Mouse (Mus musculus) embryonic facial prominence, embryonic 12.5 days (tissue): ENCODE results near the gene Ciao2a. TPM values are rescaled to one million over a fixed set of nuclear protein-coding genes. Genes with fewer than 3 reads are reported as not detected.

Experiments used
- ATAC-seq: fragments of 200-750 bp; cut with Nextera tagmentation; 2 replicates; pipeline ENCODE4 v1.8.0; 2017; ENCODE audit not compliant: insufficient number of reproducible peaks, insufficient read depth, low FRiP score, low TSS enrichment
- H3K27ac ChIP-seq: fragments of 300-500 bp; sonication (generic); 2 replicates; pipeline ENCODE4 v1.5.1; 2016; ENCODE audit warnings: mild to moderate bottlenecking
- H3K27me3 ChIP-seq: fragments of 300-500 bp; sonication (generic); 2 replicates; pipeline ENCODE4 v1.6.1; 2016; ENCODE audit warnings: mild to moderate bottlenecking, moderate library complexity
- H3K36me3 ChIP-seq: fragments of 300-500 bp; sonication (generic); 2 replicates; pipeline ENCODE4 v1.6.1; 2016; ENCODE audit warnings: mild to moderate bottlenecking
- H3K4me1 ChIP-seq: fragments of 300-500 bp; sonication (generic); 2 replicates; pipeline ENCODE4 v1.6.1; 2016
- H3K4me2 ChIP-seq: fragments of 300-500 bp; sonication (generic); replicated peaks from 2 replicates; pipeline ENCODE4 v1.6.1; 2016; ENCODE audit warnings: mild to moderate bottlenecking, moderate library complexity
- H3K4me3 ChIP-seq: fragments of 300-500 bp; sonication (generic); 2 replicates; pipeline ENCODE4 v1.5.1; 2016; ENCODE audit warnings: mild to moderate bottlenecking
- H3K9ac ChIP-seq: fragments of 300-500 bp; sonication (generic); 2 replicates; pipeline ENCODE4 v1.6.1; 2016; ENCODE audit warnings: mild to moderate bottlenecking, moderate library complexity
- H3K9me3 ChIP-seq: fragments of 300-500 bp; sonication (generic); 2 replicates; pipeline ENCODE4 v1.6.1; 2016; ENCODE audit warnings: mild to moderate bottlenecking, moderate library complexity
- WGBS: fragments of 180-500 bp; shearing (Covaris S2); methylation state at CpG from one replicate; pipeline ENCODE4 v1.1.7; 2016; 5-methylcytosine and 5-hydroxymethylcytosine counted together
- polyA plus RNA-seq: library from polyadenylated mRNA; unstranded; fragments of >200 nt; fragmentation: Nextera tagmentation; extraction: Ambion mirVana; gene quantifications from 2 replicates; pipeline ENCODE4 v1.2.1, GENCODE M21; 2016

Ciao2a gene
- polyA plus RNA-seq, 1 experiment from 2014 or later: 174 TPM

DNA sequence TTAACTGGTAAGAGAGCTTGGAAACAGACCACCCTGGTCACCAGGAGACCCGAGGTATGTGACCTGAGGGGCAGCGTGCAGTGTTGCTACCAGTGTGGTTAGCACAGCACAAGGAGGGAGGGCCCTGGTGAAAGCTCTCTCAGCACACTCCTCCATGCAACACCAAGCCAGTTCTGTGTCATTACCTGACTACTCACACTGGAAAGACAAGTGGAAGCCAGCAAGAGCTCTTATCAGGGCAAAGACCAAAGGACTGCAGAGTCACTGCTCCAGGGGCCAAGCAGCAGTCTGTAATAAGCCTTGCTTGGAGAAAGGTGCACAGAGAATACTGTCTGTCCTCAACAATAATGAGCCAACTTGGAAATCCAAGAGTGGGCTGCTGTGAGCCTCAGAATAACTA is 33.7 kb upstream of the Ciao2a start:
- H3K27me3 ChIP-seq: no peaks in the 10 kb centered on the region
- ATAC-seq: no peak
- H3K4me1 ChIP-seq: peaks cover 11% of the 10 kb centered on the region; the same call in 1 of the 2 replicates
- peak overlapping the region; percentile 54; the same call in 1 of the 2 replicates for H3K27ac ChIP-seq
- H3K36me3 ChIP-seq: peaks cover 89% of the 10 kb centered on the region
- H3K4me2 ChIP-seq: no peak overlapping the region
- WGBS: 50% methylated on average over 2 of the region's 2 CpGs
- no peak overlapping the region for H3K9ac ChIP-seq
- no peak overlapping the region for H3K4me3 ChIP-seq
- no peaks in the 10 kb centered on the region for H3K9me3 ChIP-seq

- Histone ChIP-seq H3K4me2 (no peak overlapping the region), H3K27ac (no peak overlapping the region), H3K36me3 (peaks cover 66% of the 10 kb centered on the region), H3K9ac (no peak overlapping the region), H3K9me3 (no peaks in the 10 kb centered on the region), H3K4me1 (no peaks in the 10 kb centered on the region), H3K27me3 (no peaks in the 10 kb centered on the region), H3K4me3 (no peak overlapping the region)
- WGBS: 39% methylated on average over 8 of the region's 8 CpGs
- ATAC-seq: no peak
Measured at GRCm38 (mm10) chr9:66101577-66101976, 24.8 kb upstream of the Ciao2a start.

DNA sequence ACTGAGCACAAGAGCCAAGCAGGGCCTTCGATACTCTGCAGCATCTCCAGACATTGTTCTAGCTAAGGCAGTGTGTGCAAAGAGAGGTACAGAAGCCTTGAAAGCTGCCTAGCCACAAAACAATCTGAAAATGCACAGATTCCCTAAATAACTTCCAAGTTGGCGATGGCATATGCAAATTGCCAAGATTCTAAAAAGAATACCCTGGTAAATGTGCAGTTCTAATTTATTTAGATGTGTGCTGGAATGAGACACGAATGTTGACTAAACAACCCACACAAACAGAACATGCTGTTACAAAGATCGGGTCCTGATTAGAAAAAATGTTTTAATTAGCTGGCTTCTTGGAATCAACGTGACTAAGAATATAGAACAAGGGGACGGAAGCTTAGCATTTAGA is 23.7 kb upstream of the Ciao2a start:
- Histone ChIP-seq H3K4me1 (no peaks in the 10 kb centered on the region), H3K4me3 (no peak overlapping the region), H3K9ac (no peak overlapping the region), H3K36me3 (peaks cover 65% of the 10 kb centered on the region), H3K27me3 (no peaks in the 10 kb centered on the region), H3K9me3 (no peaks in the 10 kb centered on the region), H3K27ac (no peak overlapping the region), H3K4me2 (no peak overlapping the region)
- no peak for ATAC-seq
- WGBS: 70% methylated on average over 6 of the region's 6 CpGs

DNA sequence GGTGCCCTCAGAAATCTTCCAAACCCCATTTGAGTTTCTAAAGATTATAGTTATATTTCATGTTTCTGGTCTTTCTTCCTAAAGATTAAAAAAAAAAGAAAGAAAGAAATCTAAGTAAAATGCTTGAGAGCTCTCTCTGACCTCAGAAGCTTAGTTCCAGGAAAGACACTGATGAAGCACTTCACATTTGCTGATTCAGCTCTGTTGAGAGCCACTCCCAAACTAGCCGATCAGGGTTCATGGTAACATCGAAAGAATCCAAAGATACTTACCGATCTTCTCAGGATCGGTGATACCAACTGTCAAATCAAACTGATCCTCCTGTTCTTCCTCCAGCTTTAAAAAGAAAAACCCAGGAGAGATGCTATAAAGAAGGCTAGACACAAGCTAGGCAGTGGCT is 21.8 kb upstream of the Ciao2a start:
- 96% methylated on average over 4 of the region's 4 CpGs for WGBS

DNA sequence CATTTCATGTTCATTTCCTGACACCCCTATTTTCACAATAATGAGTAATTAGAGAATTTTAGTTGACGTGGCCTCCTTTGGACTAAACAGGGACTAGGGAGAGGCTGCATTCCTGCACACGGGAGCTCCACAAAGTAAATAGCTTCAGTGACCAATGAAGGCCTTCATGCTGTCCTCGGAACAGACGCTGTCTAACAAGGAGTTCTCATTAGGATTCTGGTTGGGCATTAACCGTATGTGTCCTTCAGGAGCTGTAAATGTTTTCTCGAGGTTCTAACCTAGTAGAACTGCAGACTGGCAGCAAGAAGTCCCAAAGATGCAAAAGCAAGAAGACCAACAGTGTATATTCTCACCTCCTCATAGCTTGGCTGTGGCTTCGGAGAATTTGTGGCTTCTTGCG is 21.2 kb upstream of the Ciao2a start:
- Histone ChIP-seq H3K9ac (no peak overlapping the region), H3K36me3 (peaks cover 68% of the 10 kb centered on the region), H3K4me3 (no peak overlapping the region), H3K27ac (no peak overlapping the region), H3K4me1 (peaks cover 2% of the 10 kb centered on the region; the same call in 1 of the 2 replicates), H3K4me2 (no peak overlapping the region), H3K27me3 (no peaks in the 10 kb centered on the region), H3K9me3 (no peaks in the 10 kb centered on the region)
- 88% methylated on average over 8 of the region's 8 CpGs for WGBS
- no peak for ATAC-seq

More for the DNA sequence above, 21.8 kb upstream of the Ciao2a start:
- ATAC-seq: no peak
- Histone ChIP-seq H3K4me2 (no peak overlapping the region), H3K9me3 (no peaks in the 10 kb centered on the region), H3K36me3 (peaks cover 72% of the 10 kb centered on the region), H3K4me3 (no peak overlapping the region), H3K4me1 (no peaks in the 10 kb centered on the region), H3K27me3 (no peaks in the 10 kb centered on the region), H3K27ac (no peak overlapping the region), H3K9ac (no peak overlapping the region)

- no peaks in the 10 kb centered on the region for H3K27me3 ChIP-seq
- no peak for ATAC-seq
- no peaks in the 10 kb centered on the region for H3K9me3 ChIP-seq
- peaks cover 48% of the 10 kb centered on the region for H3K36me3 ChIP-seq
- H3K4me2 ChIP-seq: no peak overlapping the region
- no peak overlapping the region for H3K4me3 ChIP-seq
- H3K27ac ChIP-seq: no peak overlapping the region
- peaks cover 9% of the 10 kb centered on the region for H3K4me1 ChIP-seq
- no peak overlapping the region for H3K9ac ChIP-seq
- WGBS: 97% methylated on average over 1 of the region's 1 CpGs
Measured at GRCm38 (mm10) chr9:66109574-66109973, 16.8 kb upstream of the Ciao2a start.

DNA sequence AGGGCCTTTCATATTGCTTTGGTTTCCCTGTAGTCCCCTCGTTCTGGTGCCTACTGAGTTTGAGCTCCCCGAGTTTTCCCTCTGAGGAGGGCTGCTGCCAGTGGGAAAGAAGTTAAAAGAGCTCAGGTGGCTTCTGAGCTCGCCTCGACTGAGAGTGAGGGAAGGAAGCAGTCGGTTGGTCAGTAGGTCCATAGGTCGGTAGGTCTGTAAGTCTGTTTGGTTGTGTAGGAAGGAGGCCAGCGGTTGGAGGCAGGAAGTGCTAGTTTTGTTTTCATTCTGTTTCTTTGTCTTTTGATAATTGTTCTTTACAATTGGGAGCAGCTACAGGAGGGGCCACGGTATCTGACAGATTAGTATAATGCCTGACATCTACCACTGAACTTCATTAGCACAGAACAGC is 16.3 kb upstream of the Ciao2a start:
- H3K36me3 ChIP-seq: peaks cover 44% of the 10 kb centered on the region
- peak overlapping the region; percentile 32; the same call in 1 of the 2 replicates for H3K27ac ChIP-seq

DNA sequence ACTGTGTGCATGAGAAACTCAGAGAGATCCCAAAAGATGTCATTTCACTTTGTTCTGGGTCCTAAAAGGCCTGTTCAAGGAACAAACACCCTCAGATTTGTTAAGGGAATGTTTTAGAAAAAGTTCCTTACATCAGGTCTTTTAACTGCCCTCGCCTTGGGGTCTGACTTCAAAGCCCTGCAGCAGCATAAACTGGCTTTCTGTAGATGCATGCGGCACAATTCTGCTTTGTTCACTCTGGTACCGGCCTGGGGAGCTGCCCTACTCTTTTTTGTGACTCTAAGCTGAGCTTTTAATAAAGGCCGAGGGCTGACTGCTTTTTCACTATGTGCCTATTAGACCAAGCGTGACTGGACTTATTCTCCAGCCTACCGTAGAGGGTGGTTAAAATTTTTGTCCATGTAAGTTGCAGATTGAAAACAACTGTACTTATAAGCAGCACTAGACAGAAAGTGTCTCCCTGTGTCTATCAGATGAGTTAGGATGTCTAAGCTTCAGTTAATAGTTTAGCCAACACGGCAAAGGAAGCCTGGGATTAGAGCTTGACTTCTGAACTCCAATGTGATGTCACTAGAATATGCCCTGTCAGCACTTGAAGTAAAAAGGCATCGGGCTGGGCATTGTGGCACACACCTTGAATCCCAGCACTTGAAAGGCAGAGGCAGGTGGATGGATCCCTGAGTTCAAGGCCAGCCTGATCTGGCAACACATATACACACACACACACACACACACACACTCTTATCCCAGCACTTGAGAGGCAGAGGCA is 15.6 kb upstream of the Ciao2a start:
- Histone ChIP-seq H3K4me1 (peaks cover 9% of the 10 kb centered on the region), H3K27ac (peak overlapping the region; percentile 32; the same call in 1 of the 2 replicates), H3K4me3 (no peak overlapping the region), H3K4me2 (no peak overlapping the region), H3K9me3 (no peaks in the 10 kb centered on the region), H3K27me3 (no peaks in the 10 kb centered on the region), H3K36me3 (peaks cover 42% of the 10 kb centered on the region), H3K9ac (no peak overlapping the region)
- ATAC-seq: no peak
- 40% methylated on average over 8 of the region's 8 CpGs for WGBS

More for the DNA sequence above, 16.3 kb upstream of the Ciao2a start:
- Histone ChIP-seq H3K4me2 (no peak overlapping the region), H3K4me3 (no peak overlapping the region), H3K9me3 (no peaks in the 10 kb centered on the region), H3K9ac (no peak overlapping the region), H3K27me3 (no peaks in the 10 kb centered on the region), H3K4me1 (peaks cover 9% of the 10 kb centered on the region)
- no peak for ATAC-seq
- 40% methylated on average over 8 of the region's 8 CpGs for WGBS

GRCm38 (mm10) chr9:66114341-66114740 is 12.1 kb upstream of the Ciao2a start:
- peaks cover 17% of the 10 kb centered on the region; the same call in 1 of the 2 replicates for H3K36me3 ChIP-seq
- 81% methylated on average over 3 of the region's 3 CpGs for whole genome bisulfite sequencing

DNA sequence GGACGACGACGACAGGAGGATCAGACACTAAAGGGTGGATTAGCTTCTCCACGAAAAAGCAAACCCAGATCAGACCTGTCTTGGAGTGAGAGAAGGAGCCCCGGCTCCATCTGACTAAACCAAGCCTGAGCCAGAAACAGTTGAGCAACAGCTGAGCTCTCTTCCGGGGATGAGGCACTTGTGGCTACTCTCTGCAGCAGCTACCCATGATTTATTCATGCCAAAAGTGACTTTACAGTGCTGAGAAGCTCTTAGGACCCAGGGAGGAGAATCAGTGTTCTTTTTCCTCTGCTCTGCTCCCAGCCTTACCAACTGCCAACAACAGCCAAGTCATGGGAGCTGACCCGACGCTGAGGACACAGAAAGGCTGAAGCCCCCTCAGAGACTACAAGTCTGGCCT is 9.5 kb upstream of the Ciao2a start:
- 0 out of 2 replicates have a peak, but pooled peaks cover 16% of the 10 kb centered on the region for H3K36me3 ChIP-seq
- no peak overlapping the region for H3K4me2 ChIP-seq

More at GRCm38 (mm10) chr9:66114341-66114740, 12.1 kb upstream of the Ciao2a start:
- Histone ChIP-seq H3K27me3 (no peaks in the 10 kb centered on the region), H3K4me2 (no peak overlapping the region), H3K27ac (no peak overlapping the region), H3K9ac (no peak overlapping the region), H3K9me3 (no peaks in the 10 kb centered on the region), H3K4me3 (no peak overlapping the region), H3K4me1 (peaks cover 9% of the 10 kb centered on the region)
- ATAC-seq: no peak

DNA sequence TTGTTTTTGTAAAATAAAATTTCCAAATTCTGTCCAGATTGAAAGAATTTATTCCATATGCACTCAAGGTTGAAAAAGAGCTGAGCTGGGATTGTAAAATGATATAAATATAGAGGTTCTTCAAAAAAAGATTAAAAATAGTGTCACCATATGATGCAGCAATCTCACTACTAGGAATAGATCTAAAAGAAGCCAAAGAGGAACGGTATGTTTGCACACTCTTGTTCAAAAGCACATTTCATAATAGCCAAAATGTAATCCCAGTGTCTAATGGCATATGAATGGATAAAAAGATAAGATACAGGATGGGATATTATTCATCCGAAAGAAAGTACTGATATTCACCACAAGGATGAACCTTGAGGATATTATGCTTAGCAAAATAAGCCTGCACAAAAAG is 6.9 kb upstream of the Ciao2a start:
- ATAC-seq: no peak
- Histone ChIP-seq H3K4me1 (0 out of 2 replicates have a peak, but pooled peaks cover 3% of the 10 kb centered on the region), H3K9ac (no peak overlapping the region), H3K36me3 (0 out of 2 replicates have a peak, but pooled peaks cover 9% of the 10 kb centered on the region), H3K4me2 (no peak overlapping the region), H3K27ac (no peak overlapping the region), H3K27me3 (no peaks in the 10 kb centered on the region), H3K4me3 (no peak overlapping the region), H3K9me3 (no peaks in the 10 kb centered on the region)
- 91% methylated on average over 2 of the region's 2 CpGs for whole genome bisulfite sequencing

More for the DNA sequence above, 9.5 kb upstream of the Ciao2a start:
- WGBS: 66% methylated on average over 8 of the region's 8 CpGs
- no peak overlapping the region for H3K27ac ChIP-seq
- no peaks in the 10 kb centered on the region for H3K4me1 ChIP-seq
- no peaks in the 10 kb centered on the region for H3K27me3 ChIP-seq
- ATAC-seq: no peak
- no peaks in the 10 kb centered on the region for H3K9me3 ChIP-seq
- no peak overlapping the region for H3K4me3 ChIP-seq
- no peak overlapping the region for H3K9ac ChIP-seq

DNA sequence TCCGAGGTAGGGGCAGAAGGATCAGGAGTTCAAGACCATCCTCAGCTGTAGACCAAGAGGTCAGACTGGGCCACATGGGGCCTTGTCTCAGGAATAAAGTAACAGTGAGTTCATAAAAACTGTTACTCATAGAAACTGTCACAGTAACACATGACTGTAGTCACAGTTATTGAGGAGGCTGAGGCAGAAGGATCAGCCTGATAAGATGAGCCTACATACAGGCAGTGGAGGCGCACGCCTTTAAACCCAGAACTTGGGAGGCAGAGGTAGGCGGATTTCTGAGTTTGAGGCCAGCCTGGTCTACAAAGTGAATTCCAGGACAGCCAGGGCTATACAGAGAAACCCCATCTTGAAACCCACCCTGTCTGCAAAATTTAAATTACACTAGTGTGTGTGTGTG is 6.3 kb upstream of the Ciao2a start:
- 93% methylated on average over 4 of the region's 4 CpGs for WGBS
- Histone ChIP-seq H3K4me1 (peaks cover 5% of the 10 kb centered on the region; the same call in 1 of the 2 replicates), H3K27ac (no peak overlapping the region), H3K36me3 (0 out of 2 replicates have a peak, but pooled peaks cover 8% of the 10 kb centered on the region), H3K9ac (no peak overlapping the region), H3K9me3 (no peaks in the 10 kb centered on the region), H3K4me2 (no peak overlapping the region), H3K27me3 (no peaks in the 10 kb centered on the region), H3K4me3 (no peak overlapping the region)
- no peak for ATAC-seq
